Mouse (Mus musculus) lung, adult 2 months (tissue): Measurements from ENCODE around the gene Utp11. TPM values are rescaled to one million over a fixed set of nuclear protein-coding genes. Genes with fewer than 3 reads are reported as not detected.

Source experiments
- DNase-seq: peaks from one replicate; pipeline ENCODE4 v3.0.0; 2022
- H3K4me1 ChIP-seq: fragments of 200-500 bp; 2 replicates; pipeline ENCODE4 v1.6.1; 2011; ENCODE audit warnings: low read length; ENCODE audit not compliant: control insufficient read depth, insufficient read depth
- H3K4me3 ChIP-seq: fragments of 200-500 bp; replicated peaks from 2 replicates; pipeline ENCODE3; 2011; ENCODE audit warnings: low read depth, mild to moderate bottlenecking, control low read depth, low read length; ENCODE audit errors: extremely low read depth
- CTCF ChIP-seq: fragments of 200-500 bp; IDR thresholded peaks from 2 replicates; pipeline ENCODE4 v1.5.1; 2011; ENCODE audit warnings: mild to moderate bottlenecking, low read length, control low read depth; ENCODE audit not compliant: insufficient read depth
- POLR2A ChIP-seq: fragments of 200-500 bp; IDR thresholded peaks from 2 replicates; pipeline ENCODE4 v1.6.1; 2011; ENCODE audit warnings: low read depth, mild to moderate bottlenecking, control low read depth, low read length, borderline replicate concordance; ENCODE audit errors: extremely low read depth
- WGBS: fragments of 180-500 bp; shearing (Covaris S2); methylation state at CpG from one replicate; pipeline ENCODE4 v1.1.7; 2018; 5-methylcytosine and 5-hydroxymethylcytosine counted together
- polyA plus RNA-seq: library from polyadenylated mRNA; depleted of rRNA; stranded (reverse); fragments of >200 nt; gene quantifications from 2 replicates; pipeline ENCODE4 v1.2.3, GENCODE M21; 2012

Utp11 gene
- polyA plus RNA-seq, 1 experiment: 7.2 TPM

GRCm38 (mm10) chr4:124694572-124694971 lies 1.2 kb upstream of the Utp11 start:
- TF ChIP-seq CTCF (no peak), POLR2A (no peak)
- 86% methylated on average over 2 of the region's 2 CpGs for WGBS
- DNase-seq: no peak
- Histone ChIP-seq H3K4me1 (peaks cover 3% of the 10 kb centered on the region), H3K4me3 (no peak overlapping the region)

GRCm38 (mm10) chr4:124692416-124692861 lies 961 bp downstream of the Utp11 start:
- TF ChIP-seq POLR2A (no peak), CTCF (no peak)
- WGBS: 47% methylated on average over 3 of the region's 3 CpGs
- no peak for DNase-seq
- Histone ChIP-seq H3K4me1 (peaks cover 3% of the 10 kb centered on the region), H3K4me3 (no peak overlapping the region)

- WGBS: 83% methylated on average over 8 of the region's 8 CpGs
- DNase-seq: no peak
- H3K4me3 ChIP-seq: no peak overlapping the region
Observed at GRCm38 (mm10) chr4:124691455-124691854, 1.9 kb downstream of the Utp11 start.

GRCm38 (mm10) chr4:124685897-124686402 lies 7.5 kb downstream of the Utp11 start:
- Histone ChIP-seq H3K4me1 (peaks cover 3% of the 10 kb centered on the region; the same call in 1 of the 2 replicates), H3K4me3 (no peak overlapping the region)
- TF ChIP-seq CTCF (no peak), POLR2A (no peak)
- DNase-seq: no peak
- WGBS: 45% methylated on average over 8 of the region's 8 CpGs

More at GRCm38 (mm10) chr4:124691455-124691854, 1.9 kb downstream of the Utp11 start:
- no peak for TF ChIP-seq POLR2A
- TF ChIP-seq CTCF: no peak
- peaks cover 3% of the 10 kb centered on the region for H3K4me1 ChIP-seq

GRCm38 (mm10) chr4:124685453-124685852 lies 7.9 kb downstream of the Utp11 start:
- no peak overlapping the region for H3K4me3 ChIP-seq
- WGBS: 59% methylated on average over 8 of the region's 8 CpGs
- peaks cover 3% of the 10 kb centered on the region; the same call in 1 of the 2 replicates for H3K4me1 ChIP-seq
- no peak for TF ChIP-seq CTCF
- no peak for TF ChIP-seq POLR2A
- no peak for DNase-seq

GRCm38 (mm10) chr4:124685004-124685403 lies 8.4 kb downstream of the Utp11 start:
- Histone ChIP-seq H3K4me3 (no peak overlapping the region), H3K4me1 (peaks cover 3% of the 10 kb centered on the region; the same call in 1 of the 2 replicates)
- no peak for DNase-seq
- 71% methylated on average over 4 of the region's 4 CpGs for WGBS
- TF ChIP-seq CTCF (no peak), POLR2A (no peak)

DNA sequence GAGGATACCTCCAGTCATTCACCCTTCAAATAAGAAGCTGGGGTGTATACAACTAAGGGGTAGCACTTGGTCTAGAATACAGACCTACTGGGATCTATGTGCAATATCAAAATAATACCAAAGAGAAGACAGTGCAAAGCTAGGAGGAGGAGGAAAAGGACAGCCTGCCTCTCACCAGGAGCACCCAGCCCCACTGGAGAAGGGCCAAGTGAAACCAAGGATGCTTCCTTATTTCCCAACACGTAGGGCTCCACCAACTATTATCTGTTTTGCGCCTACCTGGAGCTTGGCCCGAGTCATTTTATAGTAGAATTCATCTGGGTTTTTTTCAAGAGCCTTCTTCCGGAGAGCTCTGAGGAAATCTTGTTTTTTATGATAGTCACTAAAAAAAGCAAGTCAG lies 9.9 kb downstream of the Utp11 start:
- TF ChIP-seq CTCF: no peak
- TF ChIP-seq POLR2A: no peak
- Histone ChIP-seq H3K4me1 (peaks cover 3% of the 10 kb centered on the region; the same call in 1 of the 2 replicates), H3K4me3 (no peak overlapping the region)
- no peak for DNase-seq
- 75% methylated on average over 4 of the region's 4 CpGs for WGBS

GRCm38 (mm10) chr4:124682270-124682669 lies 11.1 kb downstream of the Utp11 start:
- Histone ChIP-seq H3K4me1 (peaks cover 3% of the 10 kb centered on the region; the same call in 1 of the 2 replicates), H3K4me3 (no peak overlapping the region)
- DNase-seq: no peak
- 42% methylated on average over 7 of the region's 7 CpGs for WGBS
- TF ChIP-seq CTCF (no peak), POLR2A (no peak)

GRCm38 (mm10) chr4:124675958-124676357 lies 17.4 kb downstream of the Utp11 start:
- H3K4me3 ChIP-seq: no peak overlapping the region
- no peak for DNase-seq
- no peak for TF ChIP-seq POLR2A
- no peaks in the 10 kb centered on the region for H3K4me1 ChIP-seq
- WGBS: 87% methylated on average over 6 of the region's 6 CpGs

- Histone ChIP-seq H3K4me3 (no peak overlapping the region), H3K4me1 (no peaks in the 10 kb centered on the region)
- WGBS: 4% methylated on average over 4 of the region's 4 CpGs
- peak; percentile 25 for DNase-seq
- TF ChIP-seq POLR2A (no peak), CTCF (peak; percentile 70)
Observed at GRCm38 (mm10) chr4:124675037-124675436, 18.4 kb downstream of the Utp11 start.
